Mouse (Mus musculus) embryonic facial prominence, embryonic 10.5 days (tissue): ENCODE measurements at regions not wholly inside any gene's neighbourhood (a gene's known extent, or its start where the extent isn't known, plus 50 kb on each side); places are given as distances from the start of the nearest gene placed in this dataset.

Experiments
- DNase-seq: peaks from one replicate; pipeline ENCODE4 v3.0.0-alpha.2; 2017; ENCODE audit warnings: low spot score
- H3K27ac ChIP-seq: fragments of 300-500 bp; sonication (generic); replicated peaks from 2 replicates; pipeline ENCODE4 v1.5.1; 2016; ENCODE audit warnings: mild to moderate bottlenecking
- H3K27me3 ChIP-seq: fragments of 300-500 bp; sonication (generic); replicated peaks from 2 replicates; pipeline ENCODE4 v1.6.1; 2016; ENCODE audit warnings: low read depth, mild to moderate bottlenecking; ENCODE audit not compliant: poor library complexity, severe bottlenecking
- H3K36me3 ChIP-seq: fragments of 300-500 bp; sonication (generic); replicated peaks from 2 replicates; pipeline ENCODE4 v1.6.1; 2016; ENCODE audit warnings: mild to moderate bottlenecking, moderate library complexity
- H3K4me1 ChIP-seq: fragments of 300-500 bp; sonication (generic); 2 replicates; pipeline ENCODE4 v1.6.1; 2016
- H3K4me3 ChIP-seq: fragments of 300-500 bp; sonication (generic); 2 replicates; pipeline ENCODE4 v1.5.1; 2016; ENCODE audit warnings: mild to moderate bottlenecking, moderate library complexity
- H3K9me3 ChIP-seq: fragments of 300-500 bp; sonication (generic); 2 replicates; pipeline ENCODE4 v1.6.1; 2016; ENCODE audit warnings: mild to moderate bottlenecking
- WGBS: fragments of 180-500 bp; shearing (Covaris S2); methylation state at CpG from one replicate; pipeline ENCODE4 v1.1.7; 2016; 5-methylcytosine and 5-hydroxymethylcytosine counted together

DNA sequence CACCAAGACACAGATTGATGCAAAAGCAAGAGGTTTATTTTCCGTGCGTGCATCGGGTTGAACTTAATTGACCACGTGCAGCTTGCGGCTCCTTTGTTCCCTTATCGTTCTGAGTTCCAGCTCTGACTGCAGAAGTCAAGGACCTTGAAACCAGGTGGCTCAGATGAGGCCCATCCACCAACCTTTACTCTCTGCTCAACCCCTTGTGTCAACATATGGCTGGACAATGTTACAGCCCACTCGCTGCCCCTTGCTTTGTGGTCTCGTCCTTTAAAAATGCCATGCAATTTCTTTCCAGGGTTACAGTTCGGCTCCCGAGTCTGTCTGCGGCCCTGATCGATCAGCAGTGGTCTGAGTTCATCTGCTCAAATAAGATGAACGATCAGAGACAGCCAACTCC is 175.2 kb upstream of the Foxn2 start:
- no peaks in the 10 kb centered on the region for H3K27me3 ChIP-seq
- H3K4me3 ChIP-seq, result no peak overlapping the region
- H3K27ac ChIP-seq, result no peak overlapping the region
- H3K4me1 ChIP-seq, result peaks cover 8% of the 10 kb centered on the region
- H3K36me3 ChIP-seq, result no peaks in the 10 kb centered on the region
- DNase-seq, result no peak
- H3K9me3 ChIP-seq, result no peaks in the 10 kb centered on the region
- 90% methylated on average over 13 of the region's 13 CpGs for WGBS

DNA sequence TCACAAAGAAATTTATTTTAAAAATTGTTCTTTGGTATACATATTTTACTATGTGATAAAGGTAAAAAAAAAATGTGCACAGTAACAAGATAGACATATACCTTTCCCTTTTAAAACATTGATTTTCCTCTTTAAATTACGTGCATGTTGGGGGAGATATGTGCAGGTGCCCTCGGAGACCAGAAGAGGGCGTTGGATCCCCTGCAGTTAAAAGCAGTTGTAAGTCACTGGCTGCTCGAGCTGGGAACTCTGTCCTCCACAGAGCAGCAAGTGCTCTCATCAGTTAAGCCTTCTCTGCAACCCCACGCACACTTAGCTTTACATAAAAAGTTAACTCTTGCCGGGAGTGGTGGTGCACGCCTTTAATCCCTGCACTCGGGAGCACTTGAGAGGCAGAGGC is 172.3 kb upstream of the Foxn2 start:
- Histone ChIP-seq H3K4me1 (no peaks in the 10 kb centered on the region), H3K9me3 (no peaks in the 10 kb centered on the region), H3K27me3 (no peaks in the 10 kb centered on the region), H3K4me3 (no peak overlapping the region), H3K27ac (no peak overlapping the region), H3K36me3 (no peaks in the 10 kb centered on the region)
- no peak for DNase-seq
- WGBS, result 88% methylated on average over 8 of the region's 8 CpGs

DNA sequence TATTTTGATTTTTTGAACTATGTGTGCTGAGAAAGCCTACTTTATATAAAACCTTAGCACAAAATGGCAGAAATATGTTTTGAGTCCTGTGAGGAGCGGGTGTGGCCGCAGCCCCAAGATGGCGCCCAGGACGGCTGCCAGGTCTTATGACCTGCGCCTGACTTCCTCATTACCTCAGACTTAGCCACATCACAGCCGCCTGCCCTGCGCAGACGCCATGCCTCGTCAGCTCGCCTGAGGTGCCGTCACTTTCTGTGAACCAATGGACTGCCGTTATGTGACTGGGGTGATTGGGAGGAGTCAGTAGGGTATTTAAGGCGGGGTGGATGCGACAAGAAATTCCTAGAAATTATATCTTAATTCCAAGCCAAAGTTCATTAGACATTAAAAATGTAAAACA is 171.7 kb upstream of the Foxn2 start:
- H3K4me1 ChIP-seq, result no peaks in the 10 kb centered on the region
- H3K27me3 ChIP-seq, result no peaks in the 10 kb centered on the region
- H3K36me3 ChIP-seq, result no peaks in the 10 kb centered on the region
- no peak overlapping the region for H3K4me3 ChIP-seq
- WGBS, result 96% methylated on average over 14 of the region's 14 CpGs
- no peaks in the 10 kb centered on the region for H3K9me3 ChIP-seq
- H3K27ac ChIP-seq, result no peak overlapping the region
- no peak for DNase-seq

DNA sequence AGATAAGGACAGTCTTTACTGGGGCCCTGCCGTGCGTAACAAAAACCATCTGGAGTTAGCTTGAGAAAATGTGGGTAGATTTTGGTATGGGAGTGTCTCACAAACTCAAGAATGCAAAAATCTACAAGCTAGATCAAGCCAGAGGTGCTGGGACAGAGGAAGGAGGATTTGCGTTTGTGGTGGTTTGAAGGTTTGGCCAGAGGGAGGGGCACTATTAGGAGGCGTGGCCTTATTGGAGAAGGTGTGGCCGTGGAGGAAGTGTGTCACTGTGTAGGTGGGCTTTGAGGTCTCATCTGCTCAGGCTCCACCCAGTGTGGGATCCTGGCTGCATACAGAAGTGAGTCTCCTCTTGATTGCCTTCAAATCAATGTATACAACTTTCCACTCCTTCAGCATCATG is 169.6 kb upstream of the Foxn2 start:
- H3K9me3 ChIP-seq, result no peaks in the 10 kb centered on the region
- no peaks in the 10 kb centered on the region for H3K36me3 ChIP-seq
- no peaks in the 10 kb centered on the region for H3K4me1 ChIP-seq
- 79% methylated on average over 5 of the region's 5 CpGs for WGBS
- H3K4me3 ChIP-seq, result no peak overlapping the region
- H3K27me3 ChIP-seq, result no peaks in the 10 kb centered on the region
- no peak overlapping the region for H3K27ac ChIP-seq
- DNase-seq, result no peak

DNA sequence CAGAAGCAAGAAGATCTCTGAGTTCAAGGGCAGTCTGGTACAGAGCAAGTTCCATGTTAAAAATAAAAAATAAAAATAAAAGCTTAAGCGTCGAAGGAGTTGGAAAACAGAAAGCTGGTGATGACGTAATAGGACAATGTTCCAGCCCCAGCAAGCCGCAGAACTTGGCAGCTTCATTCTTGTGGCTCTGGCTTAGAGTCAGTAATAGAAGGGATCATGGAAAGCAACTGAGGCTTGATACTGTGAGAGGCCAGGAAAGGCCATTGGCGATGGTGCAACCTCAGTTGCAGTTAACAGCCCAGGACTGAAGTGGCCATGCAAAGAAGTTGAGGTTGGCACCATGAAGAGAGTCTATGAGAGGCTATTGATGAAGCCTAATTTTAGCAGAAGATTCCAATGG is 168.3 kb upstream of the Foxn2 start:
- no peak for DNase-seq
- Histone ChIP-seq H3K4me3 (no peak overlapping the region), H3K36me3 (no peaks in the 10 kb centered on the region), H3K27ac (no peak overlapping the region), H3K27me3 (no peaks in the 10 kb centered on the region), H3K4me1 (no peaks in the 10 kb centered on the region), H3K9me3 (no peaks in the 10 kb centered on the region)
- WGBS, result 94% methylated on average over 5 of the region's 5 CpGs

DNA sequence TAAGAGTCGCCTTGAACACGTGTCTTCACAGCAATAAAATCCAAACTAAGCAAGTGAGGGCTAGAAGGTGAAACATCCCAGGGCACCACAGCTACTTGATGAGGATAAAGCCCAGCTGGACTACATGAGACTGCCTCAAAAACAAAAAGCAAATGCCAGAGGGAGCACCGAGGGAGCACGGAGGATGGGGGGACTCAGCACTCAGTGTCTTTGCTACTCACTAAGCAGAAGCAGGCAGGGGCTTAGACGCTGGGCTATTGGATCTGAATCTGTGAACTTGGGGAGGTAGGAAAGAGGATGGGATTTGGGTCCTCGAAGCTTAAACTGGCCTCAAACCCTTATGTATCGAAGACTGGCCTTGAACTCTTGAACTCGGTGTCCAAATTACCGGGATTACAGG is 167.0 kb upstream of the Foxn2 start:
- DNase-seq, result no peak
- Histone ChIP-seq H3K4me3 (no peak overlapping the region), H3K27ac (no peak overlapping the region), H3K4me1 (no peaks in the 10 kb centered on the region), H3K9me3 (0 out of 2 replicates have a peak, but pooled peaks cover 4% of the 10 kb centered on the region), H3K27me3 (no peaks in the 10 kb centered on the region), H3K36me3 (no peaks in the 10 kb centered on the region)
- 93% methylated on average over 9 of the region's 9 CpGs for WGBS

DNA sequence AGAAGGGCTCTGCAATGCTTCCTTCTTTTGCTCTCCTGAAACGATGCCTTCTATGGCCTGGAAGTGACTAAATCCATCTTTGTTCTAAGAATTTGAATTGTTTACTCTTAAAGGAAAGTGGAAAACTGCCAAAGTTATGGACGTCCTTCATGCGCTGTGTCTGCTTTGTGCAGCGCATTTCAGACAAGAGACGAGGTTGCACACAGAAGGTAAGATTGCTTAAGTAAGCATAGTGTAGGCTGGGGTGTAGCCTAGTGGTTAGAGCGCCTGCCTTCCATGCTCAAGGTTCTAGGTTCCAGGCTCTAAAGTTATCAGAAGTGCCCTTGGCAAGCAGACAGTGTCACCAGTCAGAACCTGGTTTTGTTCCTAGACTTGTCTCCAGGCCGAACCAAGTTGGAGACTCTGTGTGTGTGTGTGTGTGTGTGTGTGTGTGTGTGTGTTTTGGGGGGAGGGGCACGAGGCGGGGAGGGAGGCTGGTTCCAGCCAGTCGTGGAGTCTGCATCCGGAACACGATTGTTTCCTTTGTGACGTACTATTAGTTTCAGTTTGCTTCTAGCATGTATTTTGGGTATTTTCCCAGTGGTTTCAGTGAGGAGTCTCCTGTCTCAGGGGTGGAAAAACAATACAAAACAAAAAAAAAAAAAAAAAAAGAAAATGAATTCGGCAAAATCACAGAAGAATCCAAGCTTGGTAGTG is 166.4 kb upstream of the Foxn2 start:
- Histone ChIP-seq H3K4me1 (no peaks in the 10 kb centered on the region), H3K36me3 (no peaks in the 10 kb centered on the region), H3K4me3 (no peak overlapping the region), H3K27ac (no peak overlapping the region), H3K9me3 (0 out of 2 replicates have a peak, but pooled peaks cover 4% of the 10 kb centered on the region), H3K27me3 (no peaks in the 10 kb centered on the region)
- WGBS, result 86% methylated on average over 14 of the region's 14 CpGs
- no peak for DNase-seq

DNA sequence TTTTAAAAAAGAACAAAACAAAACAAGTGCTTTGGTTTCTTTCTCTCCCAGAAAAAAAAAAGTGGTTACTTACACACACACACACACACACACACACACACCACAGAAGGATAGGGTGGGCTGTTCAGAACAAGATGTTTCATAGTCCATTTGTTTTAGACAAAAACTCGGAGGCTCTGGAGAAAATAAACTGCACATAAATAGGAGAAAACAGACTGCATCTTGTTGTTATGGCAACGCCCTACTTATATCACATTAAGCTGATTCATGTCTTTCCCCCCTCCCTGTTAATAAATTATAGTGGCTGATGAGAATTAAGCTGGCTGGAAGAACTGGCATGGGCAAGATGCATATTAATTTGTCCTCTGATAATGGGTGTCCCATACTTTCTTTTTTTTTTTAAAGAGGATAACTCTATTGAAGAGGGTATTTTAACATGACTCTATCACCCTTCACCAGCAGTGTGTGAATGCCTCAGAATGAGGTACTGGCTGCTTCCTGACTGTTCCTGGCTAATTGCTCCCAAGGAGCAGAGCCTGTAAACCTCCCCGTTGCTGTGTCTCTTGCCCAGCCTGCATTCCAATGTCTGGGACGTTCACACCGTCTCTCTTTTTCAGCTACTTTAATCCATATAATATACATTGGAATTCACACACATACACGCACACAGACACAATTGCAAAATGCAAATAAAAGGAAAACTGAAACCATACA is 165.6 kb upstream of the Foxn2 start:
- WGBS, result 75% methylated on average over 6 of the region's 6 CpGs
- Histone ChIP-seq H3K4me1 (no peaks in the 10 kb centered on the region), H3K4me3 (no peak overlapping the region)

DNA sequence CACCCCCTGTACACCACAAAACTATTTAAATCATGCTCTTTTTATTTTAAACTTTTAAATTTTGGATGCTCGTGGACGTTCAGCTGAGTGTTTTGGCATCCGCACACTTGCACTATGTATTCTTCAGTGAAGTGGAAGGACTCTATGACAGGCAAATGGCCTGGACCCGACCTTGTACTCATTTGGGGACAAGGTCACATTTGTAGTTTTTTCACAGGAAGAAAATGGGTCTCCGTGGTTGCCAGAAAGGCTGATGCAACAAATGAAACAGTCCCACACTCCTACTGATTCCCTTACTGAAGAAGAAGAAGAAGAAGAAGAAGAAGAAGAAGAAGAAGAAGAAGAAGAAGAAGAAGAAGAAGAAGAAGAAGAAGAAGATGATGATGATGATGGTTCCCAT is 160.9 kb upstream of the Foxn2 start:
- 0 out of 2 replicates have a peak, but pooled peaks cover 4% of the 10 kb centered on the region for H3K9me3 ChIP-seq
- no peaks in the 10 kb centered on the region for H3K27me3 ChIP-seq
- DNase-seq, result no peak
- no peaks in the 10 kb centered on the region for H3K4me1 ChIP-seq
- no peaks in the 10 kb centered on the region for H3K36me3 ChIP-seq
- 84% methylated on average over 5 of the region's 5 CpGs for WGBS
- no peak overlapping the region for H3K27ac ChIP-seq
- no peak overlapping the region for H3K4me3 ChIP-seq

More for the DNA sequence above, 165.6 kb upstream of the Foxn2 start:
- Histone ChIP-seq H3K27ac (no peak overlapping the region), H3K9me3 (0 out of 2 replicates have a peak, but pooled peaks cover 4% of the 10 kb centered on the region), H3K36me3 (no peaks in the 10 kb centered on the region), H3K27me3 (no peaks in the 10 kb centered on the region)
- DNase-seq, result no peak

DNA sequence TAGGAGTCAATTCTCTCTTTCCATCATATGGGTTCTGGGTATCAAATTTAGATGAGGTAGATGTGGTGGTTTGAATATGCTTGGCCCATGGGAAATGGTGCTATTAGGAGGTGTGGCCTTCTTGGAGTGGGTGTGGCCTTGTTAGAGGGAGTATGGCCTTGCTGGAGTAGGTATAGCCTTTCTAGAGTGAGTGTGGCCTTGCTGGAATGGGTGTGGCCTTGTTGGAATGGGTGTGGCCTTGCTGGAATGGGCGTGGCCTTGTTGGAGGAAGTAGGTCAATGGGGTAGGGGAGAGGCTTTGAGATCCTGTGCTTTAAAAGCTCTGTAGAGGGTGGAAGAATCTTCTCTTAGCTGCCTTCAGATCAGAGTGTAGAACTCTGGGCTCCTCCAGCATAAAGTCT is 157.8 kb upstream of the Foxn2 start:
- peaks cover 4% of the 10 kb centered on the region; the same call in 1 of the 2 replicates for H3K9me3 ChIP-seq
- H3K27ac ChIP-seq, result no peak overlapping the region
- no peaks in the 10 kb centered on the region for H3K36me3 ChIP-seq
- H3K27me3 ChIP-seq, result no peaks in the 10 kb centered on the region
- no peak for DNase-seq
- no peaks in the 10 kb centered on the region for H3K4me1 ChIP-seq
- H3K4me3 ChIP-seq, result no peak overlapping the region
- WGBS, result 74% methylated on average over 1 of the region's 1 CpGs

DNA sequence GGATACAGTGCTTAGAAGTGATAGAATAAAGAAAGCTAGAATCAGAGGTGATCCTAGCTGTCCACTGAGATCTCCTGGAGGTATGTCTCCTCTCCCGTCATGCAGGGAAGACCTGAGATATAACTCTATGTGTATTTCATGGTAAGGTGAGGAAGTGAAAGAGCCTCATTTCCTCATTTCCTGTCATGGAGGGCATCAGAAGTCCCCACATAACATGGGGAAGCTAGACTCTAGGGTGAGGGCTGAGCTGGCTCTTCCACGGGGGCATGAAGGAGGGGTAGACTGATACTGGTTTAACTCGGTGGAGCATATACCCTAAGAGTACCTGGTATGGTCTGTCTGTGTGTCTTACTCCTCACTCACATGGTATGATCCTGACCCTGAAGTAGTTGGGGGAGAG is 156.0 kb upstream of the Foxn2 start:
- 81% methylated on average over 3 of the region's 3 CpGs for whole genome bisulfite sequencing
- Histone ChIP-seq H3K9me3 (peaks cover 7% of the 10 kb centered on the region; the same call in 1 of the 2 replicates), H3K4me1 (no peaks in the 10 kb centered on the region), H3K27me3 (no peaks in the 10 kb centered on the region), H3K27ac (no peak overlapping the region), H3K4me3 (no peak overlapping the region), H3K36me3 (no peaks in the 10 kb centered on the region)
- DNase-seq, result no peak

DNA sequence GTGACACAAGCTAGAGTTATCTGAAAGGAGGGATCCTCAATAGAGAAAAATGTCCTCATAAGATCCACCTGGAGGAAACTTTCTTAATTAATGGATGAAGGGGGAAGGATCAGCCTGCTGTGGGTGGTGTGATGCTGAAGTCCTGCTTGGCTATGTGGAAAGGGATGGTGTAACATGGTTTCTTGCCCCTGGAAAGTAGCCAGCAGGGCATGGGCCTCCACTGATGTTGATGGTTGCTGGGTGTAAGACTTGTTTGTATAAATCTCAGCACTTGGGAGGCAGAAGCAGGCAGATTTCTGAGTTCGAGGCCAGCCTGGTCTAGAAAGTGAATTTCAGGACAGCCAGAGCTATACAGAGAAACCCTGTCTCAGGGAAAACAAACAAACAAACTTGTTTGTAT is 152.7 kb upstream of the Foxn2 start:
- H3K4me3 ChIP-seq, result no peak overlapping the region
- H3K4me1 ChIP-seq, result no peaks in the 10 kb centered on the region
- H3K27me3 ChIP-seq, result no peaks in the 10 kb centered on the region
- no peaks in the 10 kb centered on the region for H3K36me3 ChIP-seq
- H3K27ac ChIP-seq, result no peak overlapping the region
- DNase-seq, result no peak
- WGBS, result 83% methylated on average over 1 of the region's 1 CpGs
- peaks cover 7% of the 10 kb centered on the region; the same call in 1 of the 2 replicates for H3K9me3 ChIP-seq

DNA sequence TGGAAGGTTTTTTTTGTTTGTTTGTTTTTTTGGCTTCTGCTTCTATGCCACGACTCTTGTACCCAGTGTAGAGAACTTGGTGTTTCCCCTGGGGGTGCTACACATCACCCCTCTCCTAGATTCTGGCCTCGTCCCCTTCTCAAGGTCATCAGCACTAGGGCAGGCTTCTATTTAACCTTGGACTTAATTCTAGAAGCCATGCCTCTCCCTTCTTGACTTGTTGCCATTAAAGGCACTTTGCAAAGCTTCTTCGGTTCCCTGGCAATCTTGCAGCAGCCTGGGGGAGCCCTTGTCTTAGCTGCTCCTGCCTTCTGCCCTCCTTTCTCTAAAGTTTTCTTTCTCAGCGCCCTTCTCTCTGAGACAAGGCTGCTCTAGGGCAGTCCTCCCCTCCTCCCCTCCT is 143.0 kb upstream of the Foxn2 start:
- no peak for DNase-seq
- WGBS, result 44% methylated on average over 4 of the region's 4 CpGs
- Histone ChIP-seq H3K4me3 (no peak overlapping the region), H3K4me1 (no peaks in the 10 kb centered on the region), H3K27me3 (no peaks in the 10 kb centered on the region), H3K27ac (no peak overlapping the region), H3K36me3 (no peaks in the 10 kb centered on the region), H3K9me3 (no peaks in the 10 kb centered on the region)
